Mouse (Mus musculus): ENCODE results near the gene Zfp108. TPM values are rescaled to one million over a fixed set of nuclear protein-coding genes. Genes with fewer than 3 reads are reported as not detected.

The Zfp108 gene
- polyA plus RNA-seq, 1 experiment = 0.26 TPM

DNA sequence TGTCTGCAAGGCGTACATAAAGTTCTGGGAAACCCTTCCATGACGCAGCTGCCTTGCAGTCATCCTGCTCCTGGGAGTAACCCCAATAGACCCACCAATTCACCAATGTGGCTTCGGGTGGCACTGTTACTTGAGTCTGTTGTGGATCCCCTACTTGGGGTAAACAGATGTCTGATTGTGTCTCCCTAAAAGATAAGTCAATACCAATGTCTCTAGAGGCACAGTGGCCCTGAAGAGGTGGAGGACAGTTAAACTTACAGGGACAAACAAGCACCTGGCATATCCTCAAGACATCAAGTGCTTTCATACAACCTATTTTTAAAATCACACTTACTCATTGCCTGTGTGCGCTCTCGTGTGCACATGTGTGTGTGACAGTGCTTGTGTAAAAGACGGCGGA is 40.8 kb downstream of the Zfp108 start:
- TF ChIP-seq POLR2A (IDR thresholded peaks at IDR 0.05; ENCODE audit: control insufficient read depth, low read depth, low read length) = no peak
- no peak for TF ChIP-seq CTCF (IDR thresholded peaks at IDR 0.05; ENCODE audit: control insufficient read depth, insufficient read depth, insufficient replicate concordance, low read depth, low read length)
- Histone ChIP-seq H3K27ac (ENCODE audit: control insufficient read depth, insufficient read depth, low read depth, low read length) (no peak overlapping the region), H3K4me1 (ENCODE audit: control insufficient read depth, insufficient read depth, low read length) (peaks cover 8% of the 10 kb centered on the region), H3K4me3 (ENCODE audit: control insufficient read depth, low read depth, low read length) (no peak overlapping the region), H3K27me3 (ENCODE audit: control insufficient read depth, insufficient read depth, low read length) (no peaks in the 10 kb centered on the region), H3K36me3 (ENCODE audit: control insufficient read depth, insufficient read depth, low read length) (no peaks in the 10 kb centered on the region; the same call in 1 of the 2 replicates)

DNA sequence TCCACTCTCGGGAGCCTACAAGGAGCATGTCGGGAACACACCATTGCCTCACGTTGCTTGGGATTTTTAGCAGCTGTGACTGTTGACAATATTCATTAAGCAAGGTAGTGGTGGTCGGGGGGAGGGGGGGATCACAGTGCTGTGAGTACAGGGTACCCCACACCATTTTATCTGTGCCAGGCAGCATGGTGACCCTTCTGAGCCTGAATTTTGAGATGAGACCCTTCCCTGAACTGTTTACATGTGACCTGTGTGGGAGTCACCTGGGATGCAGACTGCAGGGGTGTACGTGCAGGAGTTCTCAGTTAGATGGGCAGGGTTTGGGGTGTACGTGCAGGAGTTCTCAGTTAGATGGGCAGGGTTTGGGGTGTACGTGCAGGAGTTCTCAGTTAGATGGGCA is 41.8 kb downstream of the Zfp108 start:
- H3K4me3 ChIP-seq (ENCODE audit: control insufficient read depth, low read depth, low read length) = no peak overlapping the region
- no peaks in the 10 kb centered on the region; the same call in 1 of the 2 replicates for H3K36me3 ChIP-seq (ENCODE audit: control insufficient read depth, insufficient read depth, low read length)
- no peak overlapping the region for H3K27ac ChIP-seq (ENCODE audit: control insufficient read depth, insufficient read depth, low read depth, low read length)
- TF ChIP-seq CTCF (IDR thresholded peaks at IDR 0.05; ENCODE audit: control insufficient read depth, insufficient read depth, insufficient replicate concordance, low read depth, low read length) (no peak), POLR2A (IDR thresholded peaks at IDR 0.05; ENCODE audit: control insufficient read depth, low read depth, low read length) (no peak)
- H3K27me3 ChIP-seq (ENCODE audit: control insufficient read depth, insufficient read depth, low read length) = no peaks in the 10 kb centered on the region
- H3K4me1 ChIP-seq (ENCODE audit: control insufficient read depth, insufficient read depth, low read length) = peaks cover 8% of the 10 kb centered on the region

DNA sequence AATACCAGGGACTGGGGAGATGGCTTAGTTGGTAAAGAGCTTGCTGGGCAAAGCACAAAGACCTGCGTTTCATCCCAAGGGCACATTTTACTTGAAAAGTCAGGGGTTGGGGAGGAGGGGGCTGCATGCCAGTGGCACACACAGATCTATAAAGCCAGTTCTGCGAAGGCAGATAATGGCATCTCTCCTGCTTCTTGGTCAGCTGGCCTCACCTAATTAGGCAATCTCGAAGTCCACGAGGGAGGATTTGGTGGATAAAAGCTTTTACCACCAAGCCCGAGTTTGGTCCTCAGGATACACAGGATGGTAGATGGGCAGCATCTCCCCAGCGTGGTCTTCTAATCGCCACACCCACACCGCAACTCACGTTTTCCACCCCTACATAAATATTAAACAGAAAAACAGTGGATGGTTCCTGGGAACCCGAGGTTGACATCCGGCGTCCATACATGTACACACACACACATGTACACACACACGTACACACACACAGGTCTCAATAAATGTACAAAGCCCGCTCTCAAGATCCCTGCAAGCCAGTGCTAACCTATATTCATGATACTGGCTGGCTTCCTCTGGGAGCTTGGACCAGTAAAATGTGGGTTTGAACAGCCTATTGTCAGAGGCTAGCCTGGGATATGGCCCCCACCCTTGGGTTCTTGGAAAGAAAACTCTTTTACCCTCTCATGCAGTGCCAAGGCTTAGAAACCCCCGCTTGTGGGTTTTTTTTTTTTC is 42.9 kb downstream of the Zfp108 start:
- H3K4me1 ChIP-seq (ENCODE audit: control insufficient read depth, insufficient read depth, low read length) = peaks cover 8% of the 10 kb centered on the region
- no peak overlapping the region for H3K27ac ChIP-seq (ENCODE audit: control insufficient read depth, insufficient read depth, low read depth, low read length)
- no peak overlapping the region for H3K4me3 ChIP-seq (ENCODE audit: control insufficient read depth, low read depth, low read length)
- TF ChIP-seq POLR2A (IDR thresholded peaks at IDR 0.05; ENCODE audit: control insufficient read depth, low read depth, low read length) = no peak
- TF ChIP-seq CTCF (IDR thresholded peaks at IDR 0.05; ENCODE audit: control insufficient read depth, insufficient read depth, insufficient replicate concordance, low read depth, low read length) = no peak
- no peaks in the 10 kb centered on the region; the same call in 1 of the 2 replicates for H3K36me3 ChIP-seq (ENCODE audit: control insufficient read depth, insufficient read depth, low read length)
- no peaks in the 10 kb centered on the region for H3K27me3 ChIP-seq (ENCODE audit: control insufficient read depth, insufficient read depth, low read length)

DNA sequence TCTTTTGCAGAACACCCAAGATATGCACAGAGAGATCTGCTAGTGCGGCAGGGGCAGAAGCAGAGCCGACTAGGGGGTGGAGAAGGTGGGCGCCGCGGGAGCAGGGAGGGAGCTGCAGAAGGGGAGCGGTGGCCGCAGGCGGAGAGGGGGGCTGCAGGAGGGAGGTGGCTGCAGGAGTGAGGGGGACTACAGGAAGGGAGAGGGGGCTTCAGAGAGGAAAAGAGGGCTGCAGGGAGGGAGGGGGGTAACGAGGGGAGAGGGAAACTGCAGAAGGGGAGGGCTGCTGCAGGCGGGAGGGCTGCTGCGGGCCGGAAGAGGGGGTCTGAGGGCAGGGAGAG is 44.0 kb downstream of the Zfp108 start:
- H3K4me3 ChIP-seq (ENCODE audit: control insufficient read depth, low read depth, low read length) = peak overlapping the region; percentile 88
- no peak overlapping the region for H3K27ac ChIP-seq (ENCODE audit: control insufficient read depth, insufficient read depth, low read depth, low read length)
- H3K36me3 ChIP-seq (ENCODE audit: control insufficient read depth, insufficient read depth, low read length) = no peaks in the 10 kb centered on the region; the same call in 1 of the 2 replicates
- peaks cover 8% of the 10 kb centered on the region for H3K4me1 ChIP-seq (ENCODE audit: control insufficient read depth, insufficient read depth, low read length)
- TF ChIP-seq CTCF (IDR thresholded peaks at IDR 0.05; ENCODE audit: control insufficient read depth, insufficient read depth, insufficient replicate concordance, low read depth, low read length) (no peak), POLR2A (IDR thresholded peaks at IDR 0.05; ENCODE audit: control insufficient read depth, low read depth, low read length) (no peak)
- H3K27me3 ChIP-seq (ENCODE audit: control insufficient read depth, insufficient read depth, low read length) = no peaks in the 10 kb centered on the region

DNA sequence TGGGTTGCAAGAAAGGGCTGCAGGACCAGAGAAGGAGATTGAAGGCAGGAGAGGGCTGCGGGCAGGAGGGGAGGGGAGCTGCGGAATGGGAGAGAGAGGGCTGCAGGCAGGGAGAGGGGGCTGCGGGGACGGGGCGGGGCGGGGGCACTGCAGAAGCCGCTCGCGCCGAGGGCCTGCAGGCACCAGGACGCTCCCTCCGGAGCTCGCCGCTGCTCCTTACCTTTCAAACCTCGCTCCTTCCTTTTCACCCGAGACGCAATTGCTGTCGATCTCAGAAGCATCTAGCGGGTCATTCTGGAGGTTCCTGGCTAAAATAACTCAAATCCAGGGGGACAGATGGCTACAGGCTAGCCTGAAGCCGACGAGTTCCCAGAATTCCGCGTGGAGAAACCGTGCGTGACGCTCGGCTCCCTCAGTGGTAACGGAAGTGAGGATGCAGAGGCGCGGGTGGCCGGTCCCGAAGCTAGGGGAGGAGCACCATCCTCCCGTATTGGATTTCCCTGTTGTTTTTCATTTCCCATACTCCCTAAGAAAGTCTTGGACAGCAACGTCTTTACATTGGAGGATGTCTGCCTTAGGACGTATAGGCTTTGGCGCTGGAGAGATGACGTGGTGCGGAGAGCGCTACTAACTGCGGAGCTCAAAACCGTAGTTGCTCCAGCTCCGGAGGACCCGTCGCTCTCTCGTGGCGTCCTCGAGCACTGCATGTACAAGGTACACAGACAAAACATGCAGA is 44.5 kb downstream of the Zfp108 start:
- H3K4me3 ChIP-seq (ENCODE audit: control insufficient read depth, low read depth, low read length) = peak overlapping the region; percentile 88
- TF ChIP-seq CTCF (IDR thresholded peaks at IDR 0.05; ENCODE audit: control insufficient read depth, insufficient read depth, insufficient replicate concordance, low read depth, low read length) (peak; percentile 33; the same call in 1 of the 2 replicates), POLR2A (IDR thresholded peaks at IDR 0.05; ENCODE audit: control insufficient read depth, low read depth, low read length) (peak; percentile 63; the same call in 1 of the 2 replicates)

DNA sequence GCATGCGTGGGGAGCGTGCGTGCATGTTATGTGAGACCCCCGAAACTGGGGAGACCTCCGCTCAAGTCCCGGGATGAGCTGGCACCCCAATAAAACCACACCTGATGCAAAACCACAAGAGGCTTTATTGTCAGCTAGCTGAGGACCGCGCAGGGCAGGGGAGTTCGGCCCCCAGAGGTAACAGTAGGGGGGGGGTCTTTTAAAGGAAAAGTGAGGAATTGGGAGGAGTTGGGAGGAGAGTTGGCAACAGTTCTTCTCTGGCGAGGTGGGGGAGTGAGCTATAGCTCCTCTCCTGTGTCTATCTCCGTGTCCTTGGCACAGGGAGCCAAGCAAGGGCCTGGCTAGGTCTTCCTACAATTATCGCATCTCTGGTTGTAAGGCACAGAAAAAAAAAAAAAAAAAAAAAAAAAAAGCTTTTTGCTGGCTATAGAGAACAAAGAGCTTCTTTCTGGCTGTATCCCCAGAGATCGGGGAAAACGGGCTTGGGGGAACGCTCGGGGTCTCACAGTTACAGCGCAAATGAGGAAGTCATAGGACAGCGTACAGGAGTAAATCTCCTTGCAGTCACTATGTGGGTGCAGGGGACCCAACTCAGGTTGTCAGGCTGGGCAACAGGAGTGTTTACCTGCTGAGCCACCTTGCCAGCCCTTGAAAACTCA is 45.4 kb downstream of the Zfp108 start:
- H3K4me1 ChIP-seq (ENCODE audit: control insufficient read depth, insufficient read depth, low read length) = peaks cover 8% of the 10 kb centered on the region
- no peak for TF ChIP-seq CTCF (IDR thresholded peaks at IDR 0.05; ENCODE audit: control insufficient read depth, insufficient read depth, insufficient replicate concordance, low read depth, low read length)
- no peak for TF ChIP-seq POLR2A (IDR thresholded peaks at IDR 0.05; ENCODE audit: control insufficient read depth, low read depth, low read length)
- no peaks in the 10 kb centered on the region for H3K27me3 ChIP-seq (ENCODE audit: control insufficient read depth, insufficient read depth, low read length)
- peak overlapping the region; percentile 72 for H3K27ac ChIP-seq (ENCODE audit: control insufficient read depth, insufficient read depth, low read depth, low read length)
- H3K36me3 ChIP-seq (ENCODE audit: control insufficient read depth, insufficient read depth, low read length) = no peaks in the 10 kb centered on the region; the same call in 1 of the 2 replicates
- H3K4me3 ChIP-seq (ENCODE audit: control insufficient read depth, low read depth, low read length) = peak overlapping the region; percentile 73

More for the DNA sequence above, 44.5 kb downstream of the Zfp108 start:
- H3K4me1 ChIP-seq (ENCODE audit: control insufficient read depth, insufficient read depth, low read length) = peaks cover 8% of the 10 kb centered on the region
- H3K36me3 ChIP-seq (ENCODE audit: control insufficient read depth, insufficient read depth, low read length) = no peaks in the 10 kb centered on the region; the same call in 1 of the 2 replicates
- peak overlapping the region; percentile 88 for H3K27ac ChIP-seq (ENCODE audit: control insufficient read depth, insufficient read depth, low read depth, low read length)
- H3K27me3 ChIP-seq (ENCODE audit: control insufficient read depth, insufficient read depth, low read length) = no peaks in the 10 kb centered on the region
